Mouse (Mus musculus) thymus, adult 2 months (tissue): ENCODE data around the gene Mrpl38.

Experiments
- CTCF ChIP-seq: fragments of 200-500 bp; IDR thresholded peaks from 2 replicates; pipeline ENCODE4 v1.5.1; 2012; ENCODE audit warnings: mild to moderate bottlenecking, control low read depth, low read length, moderate library complexity, borderline replicate concordance; ENCODE audit not compliant: control insufficient read depth, poor library complexity, insufficient read depth; ENCODE audit errors: extremely low read depth
- POLR2A ChIP-seq: fragments of 200-500 bp; IDR thresholded peaks from 2 replicates; pipeline ENCODE4 v1.6.1; 2012; ENCODE audit warnings: mild to moderate bottlenecking, low read length, control low read depth, moderate library complexity; ENCODE audit not compliant: control insufficient read depth, poor library complexity, insufficient read depth; ENCODE audit errors: extremely low read depth

DNA sequence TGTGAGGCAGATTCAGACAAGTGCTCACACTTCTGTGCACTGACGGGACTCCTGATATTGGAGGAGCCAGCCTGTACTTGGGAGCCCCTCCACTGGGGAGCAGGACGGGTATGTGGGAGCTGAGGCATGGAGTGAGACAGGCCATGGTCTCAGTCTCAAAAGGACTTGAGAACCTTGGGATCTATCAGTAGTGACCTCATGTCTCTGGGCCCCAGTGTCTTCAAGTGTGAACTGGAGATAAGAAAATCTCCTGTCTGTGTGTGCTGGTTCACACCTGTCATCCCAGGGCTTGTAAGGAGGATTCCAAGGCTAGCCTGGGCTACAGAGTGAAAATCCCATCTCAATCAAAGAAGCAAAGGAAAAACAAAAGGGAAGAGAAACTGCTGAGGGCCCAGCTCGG lies 4.8 kb upstream of the Mrpl38 start:
- TF ChIP-seq POLR2A, result no peak
- TF ChIP-seq CTCF, result no peak
